Mouse (Mus musculus): ENCODE measurements around the gene Arpc2. TPM values are rescaled to one million over a fixed set of nuclear protein-coding genes. Genes with fewer than 3 reads are reported as not detected.

Arpc2 gene
- polyA plus RNA-seq, 1 experiment: 165 TPM

DNA sequence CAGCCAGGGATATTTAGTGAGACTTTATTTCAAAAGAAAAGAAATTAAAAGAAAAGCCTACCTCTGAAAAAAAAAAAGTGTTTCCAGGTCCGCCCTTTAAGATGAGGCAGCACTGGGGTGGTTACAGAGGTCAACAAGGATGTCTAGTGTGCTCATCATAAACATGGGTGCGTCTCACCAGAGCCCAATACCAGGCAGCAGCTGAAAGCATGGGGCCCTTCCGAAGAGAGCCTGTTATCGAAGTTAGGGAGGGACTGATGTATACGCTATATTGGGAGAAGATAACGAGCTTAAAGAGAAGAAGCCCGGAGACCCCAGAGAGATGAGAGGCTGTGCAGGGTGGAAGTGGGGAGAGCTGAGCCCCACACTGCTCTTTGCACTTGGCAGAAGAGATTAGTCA, 3.3 kb downstream of the Arpc2 start:
- no peak for DNase-seq (ENCODE audit: low read depth)

DNA sequence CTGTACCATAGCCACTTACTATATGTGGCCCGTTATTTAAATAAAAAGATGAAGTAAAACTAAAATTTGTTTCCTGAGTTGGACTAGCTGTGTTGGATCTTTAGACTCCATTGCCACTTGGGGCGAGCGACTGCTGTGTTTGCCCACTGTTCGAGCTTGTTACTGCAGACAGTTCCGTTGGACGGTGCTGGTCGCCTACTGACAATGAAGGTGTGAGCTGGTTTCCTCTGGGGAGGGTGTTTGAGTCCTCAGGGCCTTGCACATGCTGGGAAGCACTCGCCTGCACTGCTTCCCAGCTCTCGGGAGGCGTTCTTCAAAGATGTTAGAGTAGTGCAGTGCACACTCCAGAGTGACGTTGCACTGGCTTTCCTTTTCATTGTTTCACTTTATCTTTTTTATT, 3.7 kb downstream of the Arpc2 start:
- DNase-seq (ENCODE audit: low read depth): no peak

DNA sequence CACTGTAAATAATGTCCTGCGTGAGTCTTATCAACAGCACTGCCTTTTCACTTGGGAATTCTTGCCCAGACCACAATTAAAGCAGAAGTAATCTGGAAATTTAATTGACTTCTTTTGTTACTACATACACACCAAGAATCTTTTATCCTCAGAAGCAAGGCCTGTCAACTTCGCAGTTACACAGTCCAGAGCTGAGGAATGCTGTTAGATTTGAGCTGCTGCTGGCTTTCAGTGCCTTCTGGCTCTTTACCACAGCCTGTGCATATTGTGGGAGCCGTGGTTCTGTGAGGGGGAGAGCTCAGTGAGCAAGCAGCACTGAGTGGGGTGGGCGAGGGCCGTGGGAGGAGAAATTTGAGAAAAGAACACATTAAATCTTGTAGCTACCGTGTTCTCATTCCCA, 4.4 kb downstream of the Arpc2 start:
- no peak for DNase-seq (ENCODE audit: low read depth)

DNA sequence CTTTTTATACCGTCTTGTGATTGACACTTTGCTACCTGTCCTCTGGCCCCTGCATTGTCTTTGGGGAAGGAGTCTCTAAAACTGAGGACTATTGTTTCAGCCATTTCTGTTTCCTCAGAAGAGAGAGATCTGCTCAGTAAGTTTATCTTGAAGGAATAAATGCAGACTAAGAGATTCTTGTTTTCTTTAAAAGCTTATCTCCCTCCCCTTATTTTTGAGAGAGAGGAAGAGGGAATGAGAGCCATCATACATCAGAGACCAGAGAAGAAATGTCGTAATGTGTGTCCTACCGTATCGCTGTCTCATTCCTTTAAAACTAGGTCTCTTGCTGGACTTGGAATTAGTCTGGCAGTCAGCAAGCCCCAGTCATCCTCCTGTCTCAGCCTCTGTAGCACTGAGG, 4.9 kb downstream of the Arpc2 start:
- no peak for DNase-seq (ENCODE audit: low read depth)

DNA sequence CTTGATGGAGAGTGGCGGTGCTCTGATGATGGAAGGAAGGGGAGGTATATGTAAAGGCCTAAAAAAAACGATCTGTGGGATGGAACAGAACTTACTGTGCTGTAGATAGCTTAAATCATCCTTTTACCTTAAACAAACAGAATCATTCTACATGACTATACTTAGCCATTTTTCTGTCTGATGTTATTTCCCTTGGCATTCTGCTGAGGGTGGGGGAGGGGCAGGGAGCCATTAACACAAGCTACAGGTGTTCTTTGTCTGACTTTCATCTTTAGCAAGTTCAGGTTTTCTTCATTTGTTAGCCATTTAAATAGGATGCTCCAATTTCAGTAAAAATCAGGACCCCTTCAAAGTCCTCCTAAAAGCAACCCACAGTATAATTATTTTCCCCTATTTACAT, 9.6 kb downstream of the Arpc2 start:
- no peak for DNase-seq (ENCODE audit: low read depth)

DNA sequence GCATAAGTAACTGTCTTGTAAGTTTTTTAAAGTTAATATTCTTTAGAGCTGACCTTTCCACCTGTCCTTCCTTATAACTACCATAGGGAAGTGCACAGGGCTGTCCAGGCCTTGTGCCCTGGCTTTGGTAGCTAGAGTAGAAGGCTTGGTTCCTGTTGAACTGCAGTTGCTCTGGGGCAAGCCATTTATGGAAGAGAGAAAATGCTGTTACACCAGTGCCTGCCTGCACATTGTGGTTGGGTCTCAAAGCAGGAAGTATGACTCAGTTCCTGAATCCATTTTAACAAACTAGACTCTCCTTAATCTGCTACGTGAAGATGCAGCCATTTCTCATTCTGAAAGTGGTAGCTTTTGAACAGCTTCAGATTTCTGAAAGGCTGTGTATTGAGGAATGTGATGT, 12.9 kb downstream of the Arpc2 start:
- DNase-seq (ENCODE audit: low read depth): no peak

DNA sequence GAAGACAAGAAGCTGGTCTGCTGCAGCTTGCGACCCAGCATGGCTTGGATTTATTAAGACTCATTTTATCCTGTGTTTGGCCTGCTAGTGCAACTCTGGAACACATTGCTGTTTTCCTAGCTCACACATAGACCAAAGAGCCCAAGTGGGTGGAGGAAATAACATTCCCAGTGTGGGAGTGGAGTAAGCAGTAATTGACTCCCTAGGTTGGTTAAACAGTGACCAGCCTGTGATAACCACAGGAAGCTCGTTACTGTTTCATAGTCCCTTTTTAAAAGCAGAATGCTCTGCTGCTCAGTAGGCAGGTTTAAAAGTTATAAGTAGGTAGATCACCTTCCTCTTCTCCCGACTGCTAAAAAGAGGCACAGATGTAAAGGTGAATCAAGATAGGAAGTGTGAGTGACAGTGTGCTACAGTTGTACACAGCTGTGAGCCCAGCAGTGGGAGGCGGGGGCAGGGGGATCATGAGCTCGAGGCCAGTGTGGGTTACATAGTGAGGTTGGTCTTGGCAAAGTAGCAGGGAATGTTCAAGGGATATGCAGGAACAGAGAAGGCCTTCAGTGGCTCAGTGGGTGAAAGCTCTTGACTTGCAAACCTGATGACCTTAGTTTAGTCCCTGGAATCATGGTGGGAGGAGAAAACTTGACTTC, 13.6 kb downstream of the Arpc2 start:
- no peak for DNase-seq (ENCODE audit: low read depth)

DNA sequence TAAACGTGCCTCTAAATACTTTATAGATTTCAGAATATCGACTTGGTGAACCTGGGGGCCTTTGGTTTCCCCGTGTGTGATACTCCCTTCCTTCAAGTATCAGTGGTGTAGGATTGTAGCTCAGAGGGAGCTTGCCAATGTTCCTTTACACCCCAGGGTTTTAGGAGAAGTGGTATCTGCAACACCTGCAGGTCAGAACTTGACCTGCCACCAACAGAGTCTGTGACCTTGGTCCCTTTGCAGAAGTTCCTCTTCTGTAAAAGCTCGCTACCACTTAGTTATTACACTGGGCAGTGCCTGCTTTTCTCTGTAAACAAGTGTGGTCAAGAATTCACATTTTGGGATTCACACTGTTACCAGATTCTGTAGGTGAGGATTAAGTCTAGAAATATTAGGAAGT, 14.2 kb downstream of the Arpc2 start:
- DNase-seq (ENCODE audit: low read depth): no peak

DNA sequence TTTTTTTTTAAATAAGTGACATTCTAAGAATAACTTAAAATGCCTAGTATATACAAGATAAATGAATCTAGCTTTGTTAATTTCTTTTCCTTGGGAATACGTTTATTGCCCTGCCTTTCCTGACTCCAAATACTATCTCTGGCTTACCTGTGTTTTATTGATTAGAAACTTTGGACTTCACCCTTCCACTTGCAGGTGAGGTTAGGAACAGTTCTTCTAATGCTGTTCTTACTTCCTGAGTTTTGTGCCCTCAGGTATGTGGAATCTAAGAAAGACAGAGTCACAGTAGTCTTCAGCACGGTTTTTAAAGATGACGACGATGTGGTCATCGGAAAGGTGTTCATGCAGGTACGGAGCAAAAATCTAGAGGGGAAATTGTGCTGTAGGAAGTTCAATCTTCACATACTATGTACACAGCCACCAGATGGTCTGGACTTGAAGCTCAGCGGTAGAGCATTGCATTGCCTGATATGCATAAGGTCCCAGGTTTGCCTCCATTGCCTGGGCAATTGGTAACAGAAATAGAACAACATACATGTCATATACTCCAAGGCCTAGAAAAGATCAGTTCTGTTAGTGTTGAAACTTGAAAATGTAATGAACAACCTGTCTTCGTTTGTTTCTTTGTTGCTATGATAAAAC, 19.9 kb downstream of the Arpc2 start:
- DNase-seq (ENCODE audit: low read depth): no peak

DNA sequence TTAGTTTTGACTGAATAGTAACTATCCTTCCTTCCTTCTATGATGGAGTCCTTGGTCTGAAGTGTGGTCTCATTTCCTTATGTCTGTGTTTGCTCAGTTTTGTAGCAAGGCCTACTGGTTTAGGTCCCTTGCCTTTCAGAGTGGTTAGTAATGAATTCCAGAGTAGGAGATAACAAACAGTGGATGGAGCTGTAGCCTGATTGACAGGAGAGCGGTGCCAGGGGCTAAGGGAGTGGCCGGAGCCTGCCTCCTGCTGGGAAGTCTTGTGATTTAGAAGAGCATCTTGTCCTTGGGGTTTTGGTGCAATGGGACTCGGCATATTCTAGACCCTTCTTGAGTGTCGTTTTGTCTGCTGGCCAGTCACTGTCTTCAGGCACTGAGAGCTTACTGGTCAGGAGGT, 20.9 kb downstream of the Arpc2 start:
- DNase-seq (ENCODE audit: low read depth): no peak

DNA sequence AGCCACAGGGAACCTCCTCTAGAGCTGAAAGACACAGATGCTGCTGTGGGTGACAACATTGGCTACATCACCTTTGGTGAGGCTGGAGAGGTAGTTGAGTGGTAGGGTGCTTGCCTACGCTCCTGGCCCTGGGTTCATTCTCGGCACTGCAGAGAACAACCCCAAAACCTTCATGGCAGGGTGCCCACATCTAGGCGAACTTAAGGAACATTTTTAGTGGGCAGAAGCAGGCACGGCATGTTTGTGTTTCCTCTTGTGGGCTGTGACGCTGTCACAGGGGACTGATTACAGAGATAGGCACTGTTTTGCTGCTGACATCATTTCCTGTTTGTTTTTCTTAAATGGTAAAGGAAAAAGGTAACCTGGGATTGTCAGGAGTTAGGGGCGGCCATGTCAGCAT, 26.6 kb downstream of the Arpc2 start:
- DNase-seq (ENCODE audit: low read depth): no peak

DNA sequence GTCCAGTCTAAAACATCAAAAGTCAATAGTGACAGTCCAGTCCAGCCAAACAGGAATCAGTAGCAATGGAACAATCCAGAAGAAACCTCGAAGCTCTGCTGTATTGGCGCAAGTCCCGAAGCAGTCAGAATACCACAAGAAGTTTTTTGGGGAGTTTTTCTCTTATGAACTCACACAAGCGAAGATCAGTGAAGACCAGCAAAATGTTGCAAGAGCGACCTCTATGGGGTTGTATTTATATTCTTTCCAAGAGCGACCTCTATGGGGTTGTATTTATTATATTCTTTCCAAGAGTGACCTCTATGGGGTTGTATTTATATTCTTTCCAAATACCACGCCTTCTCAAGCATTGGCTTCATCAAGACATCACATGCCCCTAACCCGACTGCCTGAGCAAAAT, 32.9 kb downstream of the Arpc2 start:
- no peak for DNase-seq (ENCODE audit: low read depth)

DNA sequence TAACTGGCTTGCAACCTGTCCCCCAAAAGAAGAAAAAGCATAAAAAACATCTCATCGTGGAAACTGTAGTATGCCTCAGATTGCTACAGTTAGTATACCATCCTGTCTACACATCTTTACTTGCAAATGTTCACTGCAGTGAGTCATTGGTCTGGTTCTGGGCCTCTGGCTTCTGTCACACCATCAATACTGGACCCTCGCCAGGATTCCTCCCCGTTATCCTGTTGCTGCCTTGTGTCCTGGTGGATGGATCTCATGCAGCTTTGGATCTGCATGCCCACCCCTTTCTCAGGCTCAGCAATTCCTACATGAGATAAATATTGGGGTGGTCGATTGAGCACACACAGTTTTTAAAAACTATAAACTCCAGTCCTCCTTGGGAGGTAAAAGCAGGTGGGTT, 35.8 kb downstream of the Arpc2 start:
- DNase-seq (ENCODE audit: low read depth): no peak

DNA sequence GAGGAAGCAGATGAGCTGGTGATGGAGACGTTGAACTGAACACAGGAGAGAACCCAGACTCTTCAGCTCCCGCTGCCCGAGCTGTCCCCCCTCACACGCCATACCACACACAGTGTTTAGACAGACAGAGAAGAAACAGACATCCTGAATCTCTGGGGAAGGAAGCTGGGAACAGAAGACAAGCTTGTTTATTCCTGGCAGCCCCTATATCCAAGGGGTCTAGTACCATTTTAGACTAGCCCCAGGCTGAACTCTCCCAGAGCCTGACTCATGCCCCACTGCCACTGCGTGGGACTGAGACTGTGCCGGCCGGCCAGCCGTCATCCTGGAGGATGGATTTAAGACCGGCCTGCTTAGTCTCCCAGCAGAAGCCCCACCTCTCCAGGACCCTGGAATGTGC, 39.1 kb downstream of the Arpc2 start:
- no peak for DNase-seq (ENCODE audit: low read depth)

DNA sequence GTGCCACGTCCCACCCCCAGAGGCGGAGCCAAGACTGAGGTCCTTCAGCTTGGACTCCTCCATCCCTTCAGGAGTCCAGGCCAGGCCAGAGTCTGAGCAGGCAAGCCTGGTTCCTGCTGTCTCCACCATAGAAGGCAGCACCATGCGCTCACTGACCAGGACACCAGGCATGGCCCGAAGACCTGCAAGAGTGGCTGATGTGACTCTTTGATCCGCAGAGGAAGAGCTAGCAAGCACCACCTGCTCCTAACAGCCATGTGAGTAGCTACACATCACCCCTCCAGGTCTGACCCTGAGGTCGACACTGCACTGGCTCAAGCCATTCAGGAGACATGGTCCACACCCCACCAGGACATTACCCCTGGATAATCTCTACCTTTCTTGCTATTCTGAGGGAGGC, 41.2 kb downstream of the Arpc2 start:
- DNase-seq (ENCODE audit: low read depth): no peak

DNA sequence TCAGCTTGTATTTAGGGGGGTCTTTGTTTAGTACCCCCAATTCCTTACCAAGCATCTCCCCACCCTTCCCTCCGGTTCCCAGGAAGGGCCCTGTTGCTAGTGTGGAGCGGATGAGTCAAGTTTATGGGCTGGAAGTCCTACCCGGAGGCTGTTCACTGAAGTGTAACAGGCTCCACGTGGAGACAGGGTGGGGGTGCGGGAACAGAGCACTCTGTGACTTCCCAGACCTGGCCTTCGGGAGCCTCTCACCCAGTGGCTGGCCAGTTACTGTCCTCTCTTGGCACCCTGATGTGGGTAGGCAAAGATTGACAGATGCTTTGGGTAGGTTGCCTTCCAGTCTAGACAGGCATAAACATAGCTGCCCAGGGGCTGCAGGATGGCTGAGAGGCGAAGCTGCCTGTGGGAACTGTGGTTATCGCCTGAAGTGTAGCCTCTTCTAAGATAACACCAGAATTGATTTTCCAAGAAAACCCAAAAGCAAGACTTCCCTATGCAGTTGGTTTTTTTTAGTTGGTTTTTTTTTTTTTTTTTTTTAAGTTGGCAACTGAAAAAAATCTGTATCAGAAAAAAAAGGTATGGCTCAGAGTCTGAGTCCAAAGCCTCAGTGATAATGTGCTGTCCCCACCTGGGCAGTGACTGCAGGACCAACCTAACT, 42.1 kb downstream of the Arpc2 start:
- DNase-seq (ENCODE audit: low read depth): no peak

DNA sequence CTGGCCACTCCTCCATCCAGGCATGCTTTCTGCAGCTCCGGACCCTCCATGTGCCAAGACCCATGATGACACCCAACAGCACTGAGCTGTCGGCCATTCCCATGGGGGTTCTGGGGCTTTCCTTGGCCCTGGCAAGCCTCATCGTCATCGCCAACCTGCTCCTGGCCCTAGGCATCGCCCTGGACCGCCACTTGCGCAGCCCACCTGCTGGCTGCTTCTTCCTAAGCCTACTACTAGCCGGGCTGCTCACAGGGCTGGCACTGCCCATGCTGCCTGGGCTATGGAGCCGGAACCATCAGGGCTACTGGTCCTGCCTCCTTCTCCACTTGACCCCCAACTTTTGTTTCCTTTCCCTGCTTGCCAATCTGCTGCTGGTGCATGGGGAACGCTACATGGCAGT, 42.7 kb downstream of the Arpc2 start, which contains the start of gene Gpbar1:
Gene Gpbar1 (plus strand): TSS at position 13 of the 400 bp plus-strand sequence.
- no peak for DNase-seq (ENCODE audit: low read depth)

DNA sequence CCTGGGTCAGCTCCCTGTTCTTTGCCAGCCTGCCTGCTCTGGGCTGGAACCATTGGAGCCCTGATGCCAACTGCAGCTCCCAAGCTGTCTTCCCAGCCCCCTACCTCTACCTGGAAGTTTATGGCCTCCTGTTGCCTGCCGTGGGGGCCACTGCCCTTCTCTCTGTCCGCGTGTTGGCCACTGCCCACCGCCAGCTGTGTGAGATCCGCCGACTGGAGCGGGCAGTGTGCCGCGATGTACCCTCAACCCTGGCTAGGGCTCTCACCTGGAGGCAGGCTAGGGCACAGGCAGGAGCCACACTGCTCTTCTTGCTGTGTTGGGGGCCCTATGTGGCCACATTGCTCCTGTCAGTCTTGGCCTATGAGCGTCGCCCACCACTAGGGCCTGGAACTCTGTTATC, 43.1 kb downstream of the Arpc2 start:
- no peak for DNase-seq (ENCODE audit: low read depth)

DNA sequence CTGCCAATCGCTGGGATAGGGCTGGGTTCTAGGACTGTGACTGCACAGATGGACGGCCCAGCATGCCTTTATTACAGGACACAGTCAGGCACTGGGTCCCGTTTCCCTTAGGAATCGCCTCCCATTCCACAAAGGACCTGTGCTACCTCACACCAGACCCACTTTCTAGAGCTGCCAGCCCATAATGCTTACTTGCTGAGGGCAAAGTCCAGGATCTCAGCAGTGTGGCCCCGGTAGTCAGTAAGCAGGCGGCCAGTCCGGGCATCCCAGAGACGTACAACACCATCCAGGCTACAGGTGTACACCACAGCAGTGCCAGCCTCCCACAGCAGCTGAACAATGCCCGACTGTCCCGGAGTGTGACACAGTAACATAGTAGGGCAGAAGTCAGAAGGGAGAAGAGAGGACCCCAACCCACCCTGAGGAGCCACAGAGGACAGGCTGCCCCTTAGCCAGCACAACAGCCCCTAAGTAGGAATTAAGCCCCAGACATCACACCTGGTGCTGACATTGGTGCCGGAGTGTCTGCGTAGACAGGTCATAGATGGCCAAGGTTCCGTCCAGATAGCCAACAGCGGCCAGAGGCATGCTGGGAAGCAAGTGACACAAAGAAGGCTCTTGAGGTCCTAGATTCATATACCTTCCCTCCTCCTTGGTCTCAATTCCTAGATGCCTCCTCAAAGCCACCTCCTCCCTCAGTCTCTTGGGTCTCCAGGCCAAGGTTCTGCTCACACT, 44.9 kb downstream of the Arpc2 start:
- DNase-seq (ENCODE audit: low read depth): no peak

DNA sequence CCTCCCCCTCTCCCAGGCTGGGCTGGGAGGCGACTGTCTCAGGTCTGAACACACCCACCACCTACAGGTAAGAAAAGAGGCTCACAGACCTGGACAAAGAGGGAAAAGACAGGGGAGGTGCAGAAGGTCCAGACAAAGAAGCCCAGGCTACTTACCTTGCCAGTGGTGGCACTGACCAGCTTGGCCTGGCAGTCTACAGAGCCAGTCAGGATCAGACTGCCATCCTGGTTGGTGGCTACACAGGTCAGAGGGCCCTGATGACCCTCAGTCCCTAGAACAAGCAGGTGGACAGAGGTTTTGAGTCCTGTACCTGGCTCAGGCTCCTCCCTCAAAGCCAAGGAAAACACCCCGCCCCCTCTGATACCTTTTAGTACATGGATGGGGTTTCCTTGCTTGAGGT, 45.5 kb downstream of the Arpc2 start:
- no peak for DNase-seq (ENCODE audit: low read depth)

DNA sequence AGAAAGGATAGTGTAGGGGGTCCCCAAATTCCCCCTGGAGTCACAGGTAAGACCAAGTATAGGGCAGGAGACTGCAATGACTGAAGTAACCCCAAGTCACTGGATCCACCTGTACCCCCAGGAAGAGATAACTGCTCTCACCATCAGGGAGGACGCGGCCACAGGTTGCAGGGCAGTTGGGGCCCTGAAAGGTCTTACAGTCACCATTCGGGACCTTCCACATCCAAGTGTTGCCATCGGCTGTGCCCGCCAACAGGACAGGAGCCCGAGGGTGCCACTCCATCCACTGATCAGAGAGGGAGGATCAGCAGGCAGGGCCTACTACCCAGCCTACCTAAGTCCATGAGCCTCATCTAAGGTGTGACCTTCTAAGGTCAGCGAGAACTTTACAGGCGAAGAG, 46.0 kb downstream of the Arpc2 start:
- DNase-seq (ENCODE audit: low read depth): no peak

DNA sequence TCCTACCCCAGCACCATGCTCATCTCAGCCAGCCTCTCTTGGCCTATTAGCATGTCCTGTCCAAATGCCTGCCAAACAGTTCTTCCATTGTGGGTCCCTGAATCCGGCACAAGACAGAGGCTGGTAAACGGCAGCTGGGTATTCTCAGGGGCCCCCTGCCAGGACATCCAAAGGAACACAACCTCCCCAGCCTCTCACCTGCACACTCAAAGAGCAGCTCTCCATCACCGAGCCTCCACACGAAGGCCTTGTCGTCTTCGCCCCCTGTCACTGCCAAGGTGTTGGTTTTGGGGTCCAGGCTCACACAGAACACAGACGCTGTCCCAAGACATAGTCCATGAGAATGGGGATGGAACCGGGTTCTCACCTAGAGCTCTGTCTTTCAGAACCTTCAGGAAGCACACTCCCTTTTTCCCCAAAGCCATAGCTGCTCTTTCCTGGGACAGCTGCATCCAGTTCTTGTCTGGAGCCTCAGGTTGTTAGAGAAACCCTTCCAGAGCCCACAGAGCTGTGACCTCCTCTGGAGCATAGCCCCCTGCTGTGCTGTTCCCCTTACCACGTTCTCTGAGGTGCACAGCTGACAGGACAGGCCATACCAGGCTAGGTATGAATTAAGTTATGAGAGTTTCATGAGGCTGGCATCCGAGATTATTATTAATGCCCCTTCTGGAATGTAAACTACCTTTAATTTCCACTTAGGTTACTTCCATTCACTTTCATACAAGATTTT, 47.2 kb downstream of the Arpc2 start:
- DNase-seq (ENCODE audit: low read depth): no peak

Measured in gonadal fat pad, adult 2 months (tissue).